Mouse (Mus musculus) embryonic facial prominence, embryonic 10.5 days (tissue): ENCODE data around the gene Cela1. TPM values are rescaled to one million over a fixed set of nuclear protein-coding genes. Genes with fewer than 3 reads are reported as not detected.

Experiments
- DNase-seq: peaks from one replicate; pipeline ENCODE4 v3.0.0-alpha.2; 2017; ENCODE audit warnings: low spot score
- H3K27ac ChIP-seq: fragments of 300-500 bp; sonication (generic); replicated peaks from 2 replicates; pipeline ENCODE4 v1.5.1; 2016; ENCODE audit warnings: mild to moderate bottlenecking
- H3K27me3 ChIP-seq: fragments of 300-500 bp; sonication (generic); replicated peaks from 2 replicates; pipeline ENCODE4 v1.6.1; 2016; ENCODE audit warnings: low read depth, mild to moderate bottlenecking; ENCODE audit not compliant: poor library complexity, severe bottlenecking
- H3K36me3 ChIP-seq: fragments of 300-500 bp; sonication (generic); replicated peaks from 2 replicates; pipeline ENCODE4 v1.6.1; 2016; ENCODE audit warnings: mild to moderate bottlenecking, moderate library complexity
- H3K4me1 ChIP-seq: fragments of 300-500 bp; sonication (generic); 2 replicates; pipeline ENCODE4 v1.6.1; 2016
- H3K4me3 ChIP-seq: fragments of 300-500 bp; sonication (generic); 2 replicates; pipeline ENCODE4 v1.5.1; 2016; ENCODE audit warnings: mild to moderate bottlenecking, moderate library complexity
- H3K9me3 ChIP-seq: fragments of 300-500 bp; sonication (generic); 2 replicates; pipeline ENCODE4 v1.6.1; 2016; ENCODE audit warnings: mild to moderate bottlenecking
- WGBS: fragments of 180-500 bp; shearing (Covaris S2); methylation state at CpG from one replicate; pipeline ENCODE4 v1.1.7; 2016; 5-methylcytosine and 5-hydroxymethylcytosine counted together
- polyA plus RNA-seq: library from polyadenylated mRNA; unstranded; fragments of >200 nt; fragmentation: Nextera tagmentation; extraction: Ambion mirVana; gene quantifications from 2 replicates; pipeline ENCODE4 v1.2.1, GENCODE M21; 2016

Cela1 gene
- polyA plus RNA-seq, 1 experiment from 2014 or later: 1.7 TPM

- peaks cover under 1% of the 10 kb centered on the region for H3K27me3 ChIP-seq
These were observed 33.7 kb upstream of the Cela1 start for GRCm38 (mm10) chr15:100721445-100721844.

DNA sequence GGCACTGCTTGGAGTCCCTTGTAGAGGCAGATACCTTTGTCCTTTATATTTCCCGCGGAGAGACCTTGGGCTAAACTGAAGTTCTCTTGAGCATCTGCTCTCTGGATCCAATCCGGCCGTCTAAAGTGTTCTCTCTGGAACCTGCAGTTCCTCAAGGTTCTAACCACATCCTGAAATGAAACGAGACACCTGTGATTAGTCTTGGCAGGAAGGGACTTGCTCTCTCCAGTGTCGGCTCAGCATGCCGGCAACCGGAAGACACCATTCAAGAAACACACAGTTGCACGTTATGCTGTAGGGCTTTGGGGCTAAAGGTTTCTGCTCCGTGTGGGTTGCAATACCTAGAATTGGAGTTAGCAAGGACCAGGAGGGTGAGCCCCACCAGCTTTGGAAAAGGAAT lies 32.3 kb upstream of the Cela1 start:
- no peaks in the 10 kb centered on the region for H3K36me3 ChIP-seq

More at GRCm38 (mm10) chr15:100721445-100721844, 33.7 kb upstream of the Cela1 start:
- H3K4me3 ChIP-seq: no peak overlapping the region
- no peaks in the 10 kb centered on the region for H3K36me3 ChIP-seq
- no peaks in the 10 kb centered on the region for H3K4me1 ChIP-seq
- DNase-seq: no peak
- no peaks in the 10 kb centered on the region for H3K9me3 ChIP-seq
- H3K27ac ChIP-seq: no peak overlapping the region
- 92% methylated on average over 5 of the region's 5 CpGs for WGBS

DNA sequence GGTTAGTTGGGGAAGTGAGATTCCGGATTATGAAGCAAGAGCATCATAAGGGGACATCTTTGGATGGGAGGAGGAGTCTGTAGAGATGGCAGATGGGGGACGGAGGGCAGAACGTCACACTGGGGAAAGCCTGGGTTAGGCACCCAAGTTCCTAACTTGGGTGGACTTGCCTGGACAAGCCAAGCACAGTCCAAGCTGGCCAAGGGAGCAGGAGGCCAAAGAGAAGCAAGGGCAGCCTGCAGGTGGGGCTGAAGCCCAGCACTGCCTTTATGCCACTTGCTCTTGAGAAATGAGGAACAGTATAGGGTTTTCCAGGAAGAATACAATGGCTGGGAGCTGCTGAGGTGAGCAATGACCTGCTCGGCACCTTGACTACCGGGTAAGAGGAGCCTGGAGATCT lies 31.5 kb upstream of the Cela1 start:
- no peak overlapping the region for H3K27ac ChIP-seq
- H3K9me3 ChIP-seq: no peaks in the 10 kb centered on the region
- 0 out of 2 replicates have a peak, but pooled peaks cover 2% of the 10 kb centered on the region for H3K4me1 ChIP-seq
- no peaks in the 10 kb centered on the region for H3K36me3 ChIP-seq
- H3K27me3 ChIP-seq: no peaks in the 10 kb centered on the region; the same call in none of the 2 replicates
- H3K4me3 ChIP-seq: no peak overlapping the region
- 91% methylated on average over 5 of the region's 5 CpGs for WGBS
- DNase-seq: no peak

More for the DNA sequence above, 32.3 kb upstream of the Cela1 start:
- H3K4me1 ChIP-seq: 0 out of 2 replicates have a peak, but pooled peaks cover 2% of the 10 kb centered on the region
- no peaks in the 10 kb centered on the region; the same call in none of the 2 replicates for H3K27me3 ChIP-seq
- no peak overlapping the region for H3K27ac ChIP-seq
- H3K4me3 ChIP-seq: no peak overlapping the region
- H3K9me3 ChIP-seq: no peaks in the 10 kb centered on the region
- DNase-seq: no peak
- WGBS: 86% methylated on average over 10 of the region's 10 CpGs

DNA sequence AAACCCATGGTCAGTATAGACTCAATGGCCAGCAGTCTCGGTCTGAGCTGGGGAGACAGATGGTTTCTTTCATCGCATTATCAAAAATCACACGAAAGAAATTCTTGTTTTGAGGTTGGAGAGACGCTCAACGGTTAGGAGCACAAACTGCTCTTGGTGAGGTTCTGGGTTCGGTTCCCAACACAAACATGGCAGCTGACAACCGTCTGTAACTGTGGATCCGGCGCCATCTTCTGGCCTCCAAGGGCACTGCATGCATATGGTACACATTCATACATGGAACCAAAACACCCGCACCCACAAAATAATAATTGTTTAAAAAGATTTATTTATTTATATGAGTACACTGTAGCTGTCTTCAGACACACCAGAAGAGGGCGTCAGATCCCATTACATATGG lies 30.9 kb upstream of the Cela1 start:
- H3K27ac ChIP-seq: no peak overlapping the region
- 0 out of 2 replicates have a peak, but pooled peaks cover 4% of the 10 kb centered on the region for H3K4me1 ChIP-seq
- H3K36me3 ChIP-seq: no peaks in the 10 kb centered on the region
- no peaks in the 10 kb centered on the region; the same call in 1 of the 2 replicates for H3K27me3 ChIP-seq
- no peak overlapping the region for H3K4me3 ChIP-seq
- no peaks in the 10 kb centered on the region for H3K9me3 ChIP-seq
- DNase-seq: no peak
- WGBS: 79% methylated on average over 11 of the region's 11 CpGs

- Histone ChIP-seq H3K27ac (no peak overlapping the region), H3K27me3 (no peaks in the 10 kb centered on the region; the same call in 1 of the 2 replicates), H3K9me3 (no peaks in the 10 kb centered on the region), H3K4me3 (no peak overlapping the region), H3K4me1 (peaks cover 10% of the 10 kb centered on the region), H3K36me3 (no peaks in the 10 kb centered on the region)
- WGBS: 85% methylated on average over 6 of the region's 6 CpGs
- no peak for DNase-seq
These were observed 30.2 kb upstream of the Cela1 start for GRCm38 (mm10) chr15:100717933-100718332.

- Histone ChIP-seq H3K36me3 (no peaks in the 10 kb centered on the region), H3K27ac (no peak overlapping the region), H3K9me3 (no peaks in the 10 kb centered on the region), H3K4me3 (no peak overlapping the region), H3K4me1 (peaks cover 18% of the 10 kb centered on the region), H3K27me3 (no peaks in the 10 kb centered on the region)
- WGBS: 73% methylated on average over 9 of the region's 9 CpGs
- no peak for DNase-seq
These were observed 27.8 kb upstream of the Cela1 start for GRCm38 (mm10) chr15:100715399-100715993.

DNA sequence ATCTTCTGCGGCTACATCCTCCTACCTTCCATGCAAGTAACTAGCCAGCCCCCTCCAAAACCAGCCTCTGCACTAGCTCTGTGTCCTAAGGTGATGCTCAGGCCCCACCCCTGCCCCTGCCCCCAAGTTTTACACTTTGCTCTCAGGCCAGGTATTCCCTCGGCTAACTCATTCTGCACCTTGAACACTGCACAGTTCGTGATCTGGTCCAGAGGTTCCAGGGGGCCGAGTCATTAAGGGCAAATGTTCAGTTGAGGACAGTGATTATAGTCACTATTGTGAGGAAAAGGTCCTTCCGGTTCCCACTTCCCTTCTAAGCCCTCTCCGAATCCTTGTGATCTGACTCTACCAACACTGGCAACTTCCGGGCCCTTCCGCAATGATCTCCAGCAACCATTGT lies 26.7 kb upstream of the Cela1 start:
- H3K4me3 ChIP-seq: no peak overlapping the region
- 89% methylated on average over 8 of the region's 8 CpGs for WGBS

GRCm38 (mm10) chr15:100710838-100711237 lies 23.1 kb upstream of the Cela1 start:
- DNase-seq: no peak
- 63% methylated on average over 6 of the region's 6 CpGs for WGBS

More for the DNA sequence above, 26.7 kb upstream of the Cela1 start:
- Histone ChIP-seq H3K36me3 (no peaks in the 10 kb centered on the region), H3K4me1 (peaks cover 18% of the 10 kb centered on the region), H3K9me3 (no peaks in the 10 kb centered on the region), H3K27me3 (no peaks in the 10 kb centered on the region), H3K27ac (no peak overlapping the region)
- DNase-seq: no peak

DNA sequence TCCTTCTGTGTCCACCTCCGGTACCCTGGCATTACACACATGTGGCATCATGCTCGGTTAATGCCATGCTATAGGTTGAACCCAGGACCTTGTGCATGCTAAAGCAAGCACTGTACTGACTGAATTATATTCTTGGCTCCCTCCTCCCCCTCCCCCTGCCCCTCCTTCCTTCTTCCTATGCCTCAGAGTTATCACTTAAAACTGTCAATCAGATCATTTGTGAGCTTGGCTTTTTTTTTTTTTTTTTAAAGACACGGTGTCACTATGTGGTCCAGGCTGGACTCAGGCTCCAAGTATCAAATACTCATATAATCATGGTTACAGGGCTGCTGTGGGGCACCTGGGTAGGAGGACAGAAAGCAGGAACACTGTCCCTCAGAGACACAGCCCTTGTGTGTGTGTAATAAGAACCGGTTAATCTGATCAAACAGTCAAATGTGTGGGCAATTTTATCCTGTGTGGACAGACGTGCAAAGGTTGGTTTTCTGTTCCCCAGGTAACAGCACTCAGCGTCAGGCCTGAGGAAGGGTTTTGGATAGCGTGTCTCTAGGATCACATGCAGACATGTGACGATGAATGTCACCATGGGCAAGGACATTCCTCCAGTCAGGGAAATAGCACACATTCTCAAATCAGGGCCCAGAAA lies 20.8 kb upstream of the Cela1 start:
- no peak overlapping the region for H3K27ac ChIP-seq
- peaks cover 14% of the 10 kb centered on the region for H3K27me3 ChIP-seq
- H3K4me3 ChIP-seq: no peak overlapping the region
- no peaks in the 10 kb centered on the region for H3K9me3 ChIP-seq
- DNase-seq: no peak
- WGBS: 79% methylated on average over 8 of the region's 8 CpGs
- no peaks in the 10 kb centered on the region for H3K36me3 ChIP-seq
- H3K4me1 ChIP-seq: peaks cover 34% of the 10 kb centered on the region

More at GRCm38 (mm10) chr15:100710838-100711237, 23.1 kb upstream of the Cela1 start:
- no peaks in the 10 kb centered on the region; the same call in 1 of the 2 replicates for H3K27me3 ChIP-seq
- no peaks in the 10 kb centered on the region for H3K36me3 ChIP-seq
- H3K4me3 ChIP-seq: no peak overlapping the region
- H3K27ac ChIP-seq: no peak overlapping the region
- no peaks in the 10 kb centered on the region for H3K9me3 ChIP-seq
- peaks cover 26% of the 10 kb centered on the region for H3K4me1 ChIP-seq

DNA sequence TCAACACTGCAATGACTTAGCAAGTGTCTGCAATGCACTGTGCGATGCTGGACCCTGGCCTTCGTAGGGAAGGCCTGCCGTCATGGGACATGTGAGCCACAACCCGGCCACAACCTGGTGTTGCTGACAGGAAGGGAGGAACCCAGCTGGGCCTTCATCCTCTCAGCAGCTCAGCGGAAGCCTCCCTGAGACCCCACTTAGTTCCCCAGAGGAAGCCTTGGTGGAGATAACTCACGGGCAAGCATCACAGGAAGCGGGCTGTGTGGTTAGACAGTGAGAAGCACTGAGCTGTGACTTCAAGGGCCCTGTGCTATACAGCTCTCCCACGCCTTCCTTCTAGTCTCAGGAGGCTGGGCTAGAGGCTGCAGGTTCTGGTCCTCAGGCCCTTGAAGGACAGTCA lies 18.5 kb upstream of the Cela1 start:
- Histone ChIP-seq H3K27me3 (peaks cover 25% of the 10 kb centered on the region), H3K4me1 (peaks cover 28% of the 10 kb centered on the region), H3K27ac (no peak overlapping the region), H3K9me3 (no peaks in the 10 kb centered on the region), H3K4me3 (no peak overlapping the region), H3K36me3 (no peaks in the 10 kb centered on the region)
- DNase-seq: no peak
- WGBS: 58% methylated on average over 8 of the region's 8 CpGs

DNA sequence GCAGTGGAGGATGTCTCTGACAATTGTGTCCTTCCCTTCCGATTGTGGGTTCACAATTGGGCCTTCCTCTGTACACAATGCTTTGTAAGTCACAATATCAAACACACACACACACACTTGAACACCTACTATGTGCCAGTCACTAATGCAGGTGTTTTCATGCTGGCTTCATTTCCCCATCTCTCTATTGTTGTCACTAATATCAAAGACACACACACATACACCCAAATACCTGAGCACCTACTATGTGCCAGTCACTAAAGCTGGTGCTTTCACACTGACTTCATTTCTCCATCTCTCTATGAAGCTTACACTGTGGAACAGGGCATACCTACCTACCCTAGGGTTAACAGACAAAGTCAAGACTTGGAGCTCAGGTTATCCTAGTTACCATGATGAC lies 17.7 kb upstream of the Cela1 start:
- no peak overlapping the region for H3K4me3 ChIP-seq
- no peak for DNase-seq
- H3K9me3 ChIP-seq: no peaks in the 10 kb centered on the region
- WGBS: 80% methylated on average over 1 of the region's 1 CpGs
- no peaks in the 10 kb centered on the region for H3K36me3 ChIP-seq
- H3K4me1 ChIP-seq: peaks cover 23% of the 10 kb centered on the region
- H3K27me3 ChIP-seq: peaks cover 25% of the 10 kb centered on the region
- no peak overlapping the region for H3K27ac ChIP-seq

DNA sequence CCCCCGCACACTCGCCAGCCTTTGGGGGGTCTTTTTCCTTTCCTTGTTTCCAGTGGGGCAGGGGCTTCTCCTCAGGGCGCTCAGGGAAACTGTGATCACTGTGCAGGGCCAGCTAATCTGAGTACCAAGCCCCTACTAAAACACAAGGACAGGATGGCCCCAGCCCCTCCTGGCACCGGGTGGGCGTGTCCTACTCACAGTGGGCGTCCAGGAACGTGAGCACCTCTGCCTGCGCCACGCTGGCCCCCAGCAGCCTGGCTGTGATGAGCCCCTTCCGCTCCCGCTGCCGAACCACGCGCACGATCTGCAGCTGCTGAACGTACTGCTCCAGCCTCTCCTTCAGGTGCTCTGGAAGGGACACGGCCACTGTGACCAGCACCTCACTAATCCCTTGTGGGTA lies 16.2 kb upstream of the Cela1 start:
- Histone ChIP-seq H3K36me3 (no peaks in the 10 kb centered on the region), H3K9me3 (no peaks in the 10 kb centered on the region), H3K4me3 (peak overlapping the region; percentile 44), H3K27ac (0 out of 2 replicates have a peak overlapping the region, but pooled peaks have one; percentile 32), H3K27me3 (peaks cover 28% of the 10 kb centered on the region), H3K4me1 (peaks cover 23% of the 10 kb centered on the region)
- 4% methylated on average over 17 of the region's 17 CpGs for WGBS
- peak; percentile 38 for DNase-seq

- WGBS: 75% methylated on average over 6 of the region's 6 CpGs
These were observed 14.1 kb upstream of the Cela1 start for GRCm38 (mm10) chr15:100701856-100702255.

More at GRCm38 (mm10) chr15:100701856-100702255, 14.1 kb upstream of the Cela1 start:
- no peak overlapping the region for H3K4me3 ChIP-seq
- peaks cover 32% of the 10 kb centered on the region for H3K27me3 ChIP-seq
- no peak for DNase-seq
- H3K4me1 ChIP-seq: peaks cover 25% of the 10 kb centered on the region
- no peaks in the 10 kb centered on the region for H3K9me3 ChIP-seq
- no peak overlapping the region for H3K27ac ChIP-seq
- no peaks in the 10 kb centered on the region for H3K36me3 ChIP-seq
